Mouse (Mus musculus) neutrophil, adult 5-6 weeks (primary cell): ENCODE data around the gene Ism1. TPM values are rescaled to one million over a fixed set of nuclear protein-coding genes. Genes with fewer than 3 reads are reported as not detected.

Source experiments
- ATAC-seq: fragments of 151-379, 151-347 bp; 2 replicates; pipeline ENCODE4 v1.8.0; 2017; ENCODE audit warnings: mild to moderate bottlenecking, moderate TSS enrichment; ENCODE audit not compliant: insufficient number of reproducible peaks, poor library complexity, low FRiP score, severe bottlenecking; ENCODE audit errors: extremely low read depth
- total RNA-seq: library from RNA; stranded (forward); fragments of 200-1000 nt; gene quantifications from 2 replicates; pipeline ENCODE4 v1.2.3, GENCODE M21; 2017

Ism1 gene
- total RNA-seq, 1 experiment from 2014 or later = not detected

- ATAC-seq = no peak
Observed at GRCm38 (mm10) chr2:139784946-139785345, 107.0 kb downstream of the Ism1 start.

- ATAC-seq = no peak
Observed at GRCm38 (mm10) chr2:139788658-139789057, 110.7 kb downstream of the Ism1 start.

- no peak for ATAC-seq
Observed at GRCm38 (mm10) chr2:139792345-139793120, 114.6 kb downstream of the Ism1 start.

- no peak for ATAC-seq
Observed at GRCm38 (mm10) chr2:139804041-139804440, 126.1 kb downstream of the Ism1 start.

GRCm38 (mm10) chr2:139807887-139808286 is 129.9 kb downstream of the Ism1 start:
- ATAC-seq = no peak

Other genes starting within 250 kb of the Ism1 start
- gene Sptlc3, start 184.3 kb upstream of the Ism1 start, total RNA-seq = not detected in 2 replicates